Mouse (Mus musculus) c-Kit-positive CD71-positive TER-119-negative erythroid progenitor cells, embryonic 14.5 days (primary cell): ENCODE data around the gene Fryl.

Source experiments
- DNase-seq: peaks from one replicate; pipeline ENCODE4 v3.0.0-alpha.2; 2013; ENCODE audit warnings: low read depth

Fryl gene

DNA sequence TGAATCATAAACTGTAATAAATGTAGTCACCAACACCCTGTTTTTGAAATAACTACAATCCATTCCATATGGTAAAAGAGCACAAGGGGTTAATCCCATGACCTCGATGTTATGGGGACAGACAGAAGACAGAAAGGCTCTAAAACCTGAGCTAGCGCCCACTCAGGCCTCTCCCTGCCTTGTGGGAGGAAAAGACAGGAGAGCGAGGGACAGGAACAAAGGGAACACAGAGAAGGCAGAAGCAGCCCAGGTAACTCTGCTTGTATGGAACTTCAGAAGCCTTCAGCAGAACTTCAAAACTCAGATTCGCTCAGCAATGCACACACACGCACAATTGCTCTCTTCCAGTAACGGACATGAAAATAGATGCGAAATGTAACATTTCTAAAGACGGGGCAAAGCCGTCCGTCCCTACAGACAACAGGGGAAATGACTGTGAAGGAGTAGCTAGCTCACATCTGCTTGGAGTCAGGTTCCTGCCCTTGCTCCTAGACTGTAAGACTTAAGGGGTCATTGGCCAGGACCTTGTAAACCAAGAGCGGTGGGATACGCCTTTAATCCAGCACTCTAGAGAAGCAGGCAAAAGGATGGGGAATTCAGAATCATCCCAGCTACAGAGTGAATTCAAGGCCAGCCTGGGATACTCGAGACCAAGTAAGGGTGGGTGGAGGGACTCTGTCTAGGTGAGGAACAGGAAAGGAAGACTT, 63.4 kb downstream of the Fryl start:
- no peak for DNase-seq

DNA sequence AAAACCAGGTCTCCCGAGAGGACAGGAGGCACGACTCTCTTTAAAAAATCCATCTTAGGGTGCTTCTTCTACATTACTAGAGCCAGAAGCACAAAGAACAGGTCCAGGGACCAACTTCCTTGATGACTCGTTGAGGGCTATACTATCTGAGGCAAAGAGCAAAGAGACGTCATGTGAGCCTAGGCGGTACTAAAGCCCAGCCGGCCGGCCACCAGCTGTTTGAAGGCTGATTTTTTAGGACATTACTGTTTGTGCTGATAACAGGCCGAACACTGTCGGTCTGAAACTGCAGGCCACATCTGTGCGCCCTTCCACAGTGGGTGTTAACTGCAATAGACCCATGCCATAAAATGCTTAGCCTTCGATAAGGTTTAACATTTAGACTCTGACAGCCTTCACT, 64.7 kb downstream of the Fryl start:
- DNase-seq = peak; percentile 83

DNA sequence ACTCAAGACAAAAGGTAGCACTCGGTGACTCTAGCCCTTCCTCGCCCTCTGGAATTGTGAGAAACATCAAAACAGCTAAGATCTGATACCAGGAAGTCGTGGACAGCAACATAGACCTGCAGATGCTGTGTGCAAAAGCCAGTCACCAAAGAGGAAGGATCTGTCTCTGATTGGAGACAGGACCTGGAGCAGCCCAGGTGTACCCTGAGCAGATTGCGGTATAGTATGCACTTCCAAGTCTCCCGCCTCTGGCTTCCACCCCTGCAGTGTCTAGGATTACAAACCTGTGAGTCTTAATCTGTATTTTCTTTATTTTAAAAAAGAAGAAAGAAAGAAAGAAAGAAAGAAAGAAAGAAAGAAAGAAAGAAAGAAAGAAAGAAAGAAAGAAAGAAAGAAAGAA, 66.3 kb downstream of the Fryl start:
- no peak for DNase-seq

DNA sequence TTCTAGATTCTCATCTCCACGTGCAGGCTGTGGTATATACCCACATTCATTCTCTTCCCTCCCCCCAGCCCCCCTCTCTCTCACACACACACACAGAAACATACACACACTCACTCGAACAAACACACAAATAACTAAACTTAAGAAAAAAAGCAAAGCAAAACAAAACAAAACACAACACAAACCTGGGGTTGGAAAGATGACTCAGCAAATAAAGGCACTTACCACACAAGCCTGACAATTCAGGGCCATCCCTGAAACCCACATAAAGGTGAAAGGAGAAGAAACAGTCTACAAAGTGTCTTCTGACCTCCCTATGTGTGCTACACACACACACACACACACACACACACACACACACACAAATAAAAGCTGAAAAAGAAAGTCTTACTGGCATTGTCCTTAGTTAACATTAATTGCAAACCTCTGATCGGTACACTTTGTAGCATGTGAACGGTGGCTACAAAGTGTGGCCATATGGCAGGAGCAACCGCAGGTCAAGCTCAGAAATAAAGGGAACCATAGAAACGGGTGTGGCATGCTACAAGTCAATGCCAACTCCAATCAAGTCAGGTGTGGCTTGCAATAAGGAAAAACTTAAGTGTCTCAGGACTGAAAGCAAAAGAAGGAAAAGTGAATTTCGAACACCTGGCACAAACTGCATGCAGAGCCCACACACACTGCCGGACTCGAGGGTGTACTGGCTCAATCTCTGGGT, 66.8 kb downstream of the Fryl start:
- no peak for DNase-seq

DNA sequence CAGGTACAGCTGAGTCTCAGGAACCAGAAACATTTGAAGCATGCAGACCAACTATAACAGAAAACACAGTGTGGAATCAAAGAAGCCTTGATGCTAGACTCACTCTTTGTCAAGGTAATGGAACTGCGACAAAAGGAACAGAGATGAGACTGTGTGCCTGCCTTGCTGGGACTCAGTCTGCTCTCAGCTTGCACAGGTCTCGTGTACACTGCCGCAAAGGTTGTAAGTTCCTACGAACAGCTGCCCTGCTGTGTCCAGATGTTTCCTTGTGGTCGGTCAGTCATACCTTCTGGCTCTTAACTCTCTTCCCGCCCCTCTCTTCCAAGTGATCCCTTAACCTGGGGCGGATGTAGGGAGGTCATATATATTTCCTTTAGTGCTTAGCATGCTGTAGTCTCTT, 67.8 kb downstream of the Fryl start:
- no peak for DNase-seq

DNA sequence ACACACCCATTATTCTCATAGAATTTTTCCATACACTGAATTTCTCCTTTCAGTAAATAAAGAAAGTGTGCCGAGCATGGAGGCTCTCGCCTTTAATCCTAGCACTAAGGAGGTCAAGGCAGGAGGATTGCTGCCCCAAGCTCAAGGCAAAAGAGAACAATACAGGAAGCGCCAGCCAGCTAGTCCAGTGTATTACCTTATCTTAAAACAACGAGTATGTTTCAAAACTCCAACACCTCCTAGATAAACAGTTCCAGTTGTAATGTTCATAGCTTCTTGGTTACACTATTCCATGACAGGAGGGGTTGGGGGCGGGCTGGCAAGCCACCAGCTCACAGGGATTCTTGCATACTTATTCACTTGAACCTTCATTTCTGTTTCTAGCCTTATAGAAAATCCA, 68.3 kb downstream of the Fryl start:
- DNase-seq = no peak

DNA sequence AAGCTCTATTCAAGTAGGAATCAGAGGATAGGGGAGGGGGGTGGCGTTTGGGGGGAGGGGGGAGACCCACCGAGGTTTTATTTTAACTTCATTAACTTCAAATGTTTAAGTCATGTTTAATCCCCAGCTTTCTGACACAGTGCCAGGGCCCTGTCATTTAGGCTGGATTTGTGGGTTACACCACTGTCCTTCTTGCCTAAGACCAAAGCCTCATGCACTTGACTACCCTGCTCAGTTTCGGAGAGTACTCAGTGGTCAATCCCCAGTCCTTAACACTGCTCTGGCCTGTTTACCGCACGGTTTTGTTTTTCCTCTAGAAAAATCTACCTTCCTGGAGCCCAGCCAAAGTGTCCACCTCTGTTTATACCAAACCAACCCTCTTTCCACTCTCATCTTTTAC, 69.5 kb downstream of the Fryl start:
- DNase-seq = no peak

GRCm38 (mm10) chr5:73185424-73185823, 71.0 kb downstream of the Fryl start:
- DNase-seq = no peak

DNA sequence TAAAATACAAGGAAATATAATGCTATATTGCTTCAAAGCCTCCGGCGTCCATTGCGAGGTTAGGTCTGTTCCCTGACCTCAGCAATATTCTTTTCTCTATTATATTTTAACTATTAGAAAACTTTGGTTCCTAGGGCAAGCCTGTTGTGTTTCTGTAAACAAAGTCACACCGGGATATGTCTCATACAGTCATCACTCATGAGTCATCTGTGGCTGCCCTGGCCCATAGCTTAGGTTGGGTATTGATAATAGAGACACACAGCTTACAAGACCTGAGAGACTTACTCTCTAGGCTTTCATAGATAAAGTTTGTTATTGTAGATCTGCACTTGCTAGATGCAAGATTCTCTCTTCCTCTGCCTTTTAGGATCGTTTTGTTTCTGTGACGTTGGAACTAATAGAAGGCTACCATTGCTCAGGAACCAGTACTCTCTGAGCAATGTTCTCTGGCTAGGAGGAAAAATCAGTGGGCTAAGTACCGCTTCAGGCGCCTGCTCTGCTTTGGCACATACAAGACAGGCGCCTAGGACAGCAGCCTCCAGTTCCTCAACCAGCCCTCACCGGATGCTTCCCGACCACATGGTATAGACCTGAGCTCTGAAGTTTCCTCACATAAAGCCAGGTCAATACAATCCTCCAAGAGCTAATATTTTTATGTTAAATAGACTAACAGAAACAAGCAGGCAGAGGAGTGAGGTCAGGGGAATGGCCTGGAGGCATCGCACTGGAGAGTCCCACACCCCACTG, 73.5 kb downstream of the Fryl start:
- no peak for DNase-seq

DNA sequence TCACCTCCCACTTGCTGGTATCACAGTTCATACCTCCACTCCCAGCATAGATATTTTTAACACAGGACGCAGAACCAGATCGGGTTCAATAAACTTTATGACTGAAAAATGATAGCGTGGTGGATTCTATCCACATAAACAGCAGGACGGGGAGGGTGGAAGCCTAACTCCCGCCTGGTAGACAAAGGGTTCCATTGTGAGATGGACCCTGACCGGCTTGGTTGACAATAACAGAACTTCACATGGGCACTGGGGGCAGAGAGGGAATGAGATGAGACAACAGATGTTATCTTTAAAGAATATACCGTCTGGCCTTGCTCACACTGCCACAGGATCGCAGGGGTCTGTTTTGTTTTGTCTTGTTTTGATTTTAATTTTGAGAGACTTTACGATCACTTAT, 74.2 kb downstream of the Fryl start:
- DNase-seq = no peak

- no peak for DNase-seq
Measured at GRCm38 (mm10) chr5:73176294-73176693, 80.1 kb downstream of the Fryl start.

- no peak for DNase-seq
Measured at GRCm38 (mm10) chr5:73175377-73176147, 80.9 kb downstream of the Fryl start.

- DNase-seq = no peak
Measured at GRCm38 (mm10) chr5:73171876-73172480, 84.4 kb downstream of the Fryl start.

DNA sequence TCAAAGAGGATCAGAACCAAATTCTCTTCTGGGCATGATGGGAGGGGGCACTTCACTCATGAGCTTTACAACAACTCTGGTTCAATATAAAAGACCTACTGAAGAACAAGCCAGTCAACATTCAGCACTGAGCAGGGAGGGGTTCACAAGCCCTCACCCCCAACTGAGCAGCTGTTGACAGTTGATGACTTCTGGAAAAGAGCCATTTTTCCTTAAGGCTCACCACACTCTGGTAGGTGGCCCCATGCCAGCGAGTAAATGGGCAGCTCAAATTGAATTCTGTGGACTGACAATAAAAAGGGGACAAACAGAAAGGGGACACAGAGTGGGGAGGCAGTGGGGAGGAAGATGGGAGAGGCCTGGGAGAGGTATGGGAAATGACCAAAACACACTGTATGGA, 85.2 kb downstream of the Fryl start:
- DNase-seq = no peak

GRCm38 (mm10) chr5:73168769-73169272, 87.6 kb downstream of the Fryl start:
- no peak for DNase-seq

GRCm38 (mm10) chr5:73167976-73168768, 88.2 kb downstream of the Fryl start:
- no peak for DNase-seq

- no peak for DNase-seq
Measured at GRCm38 (mm10) chr5:73163970-73164369, 92.4 kb downstream of the Fryl start.

DNA sequence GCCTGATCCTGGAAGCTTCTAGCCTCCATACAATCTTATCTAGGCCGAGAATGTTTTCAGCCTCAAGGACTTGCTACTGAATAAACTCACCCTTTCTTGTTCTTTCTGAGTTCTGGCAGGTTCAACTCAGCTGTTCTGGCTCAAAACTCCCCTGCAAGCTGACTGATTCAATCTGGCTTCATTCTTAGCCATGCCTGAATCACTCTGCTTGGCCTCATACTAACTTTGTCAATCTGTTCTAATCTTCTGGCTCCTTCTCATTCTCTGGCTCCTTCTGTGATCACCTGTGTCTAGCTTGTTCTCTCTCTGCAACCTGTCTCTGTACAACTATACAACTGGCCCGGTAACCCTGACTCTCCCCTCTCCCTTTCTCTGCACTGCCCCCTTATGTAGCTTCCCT, 93.9 kb downstream of the Fryl start:
- no peak for DNase-seq

GRCm38 (mm10) chr5:73160440-73160839, 96.0 kb downstream of the Fryl start:
- DNase-seq = no peak

DNA sequence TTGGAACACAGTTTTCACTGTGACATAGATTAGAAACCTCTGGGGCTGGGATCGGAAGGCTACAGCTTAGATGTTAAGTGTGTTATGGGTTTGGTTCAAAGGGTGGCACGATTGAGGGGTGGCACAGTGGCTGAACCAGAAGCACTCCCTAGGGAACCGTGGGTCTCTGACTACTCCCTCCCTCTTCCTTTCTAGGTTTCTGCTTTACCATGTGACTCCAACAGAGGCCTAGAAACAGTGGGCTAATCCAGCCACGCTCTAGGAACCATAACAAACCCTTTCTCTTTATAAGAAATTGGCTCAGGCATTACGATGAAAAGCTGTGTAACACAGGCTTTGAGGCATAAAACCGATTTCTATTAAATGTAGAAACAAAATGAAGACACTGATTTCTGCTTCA, 98.9 kb downstream of the Fryl start:
- DNase-seq = no peak

DNA sequence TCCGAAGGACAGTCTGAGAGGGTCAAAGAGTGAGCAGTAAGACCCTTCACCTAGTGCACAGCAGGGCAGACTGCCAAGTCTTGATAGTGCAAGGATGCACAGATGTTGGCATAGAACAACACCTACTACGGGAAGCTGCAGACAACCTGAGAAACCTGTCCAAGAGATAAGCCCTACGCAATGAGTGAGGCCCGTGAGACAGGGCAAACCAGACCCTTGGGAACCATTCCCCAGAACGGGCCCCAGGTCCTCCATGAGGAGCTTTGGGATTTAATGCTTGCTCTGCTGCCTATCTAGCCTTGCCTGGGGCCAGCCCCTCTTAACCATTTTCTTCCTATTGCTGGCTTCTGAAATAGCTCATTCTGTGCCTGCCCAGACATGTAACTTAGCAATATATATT, 99.4 kb downstream of the Fryl start:
- no peak for DNase-seq
